12 mouse cellular contexts compared by ENCODE assay signal in genomic region chr14:117651938-117652337, GRCm38 (mm10).
"Had no signal": no experiment of that assay in that cellular context is flagged by ENCODE, and none has a peak within 500 bp of the region (broad histone marks: within the 10 kb centered on the region; RNA-seq: fewer than 3 reads in every experiment).

No protein-coding gene starts in this region.

- H3K9me3 ChIP-seq: limb, embryonic 15.5 days; liver, embryonic 13.5 days; midbrain, embryonic 12.5 days; neural tube, embryonic 13.5 days; stomach, embryonic 15.5 days had no signal

- DNase-seq: kidney, postnatal 14 days; liver, embryonic 13.5 days; lung, adult 18-20 months; lung, postnatal 14 days; retina, postnatal 1 day; right cerebral cortex, postnatal 4 days; spleen, adult 18-20 months had no signal

- H3K9ac ChIP-seq: limb, embryonic 15.5 days; liver, embryonic 13.5 days; midbrain, embryonic 12.5 days; neural tube, embryonic 13.5 days; stomach, embryonic 15.5 days had no signal

- H3K4me1 ChIP-seq: limb, embryonic 15.5 days; liver, embryonic 13.5 days; stomach, embryonic 15.5 days had no signal

- ATAC-seq: midbrain, embryonic 16.5 days had no signal

- H3K36me3 ChIP-seq: limb, embryonic 15.5 days; liver, embryonic 13.5 days; midbrain, embryonic 12.5 days; neural tube, embryonic 13.5 days; stomach, embryonic 15.5 days had no signal

- H3K4me3 ChIP-seq: limb, embryonic 15.5 days; liver, embryonic 13.5 days; midbrain, embryonic 12.5 days; neural tube, embryonic 13.5 days; stomach, embryonic 15.5 days had no signal

- H3K27ac ChIP-seq: limb, embryonic 15.5 days; liver, embryonic 13.5 days; midbrain, embryonic 12.5 days; neural tube, embryonic 13.5 days; stomach, embryonic 15.5 days had no signal

- H3K4me2 ChIP-seq: limb, embryonic 15.5 days; liver, embryonic 13.5 days; midbrain, embryonic 12.5 days; neural tube, embryonic 13.5 days; stomach, embryonic 15.5 days had no signal

- H3K27me3 ChIP-seq: limb, embryonic 15.5 days; liver, embryonic 13.5 days; midbrain, embryonic 12.5 days; neural tube, embryonic 13.5 days; stomach, embryonic 15.5 days had no signal
